Mouse (Mus musculus) thymus, adult 2 months (tissue): ENCODE results near the gene 0610037L13Rik.

Experiments
- CTCF ChIP-seq: fragments of 200-500 bp; IDR thresholded peaks from 2 replicates; pipeline ENCODE4 v1.5.1; 2012; ENCODE audit warnings: mild to moderate bottlenecking, control low read depth, low read length, moderate library complexity, borderline replicate concordance; ENCODE audit not compliant: control insufficient read depth, poor library complexity, insufficient read depth; ENCODE audit errors: extremely low read depth
- POLR2A ChIP-seq: fragments of 200-500 bp; IDR thresholded peaks from 2 replicates; pipeline ENCODE4 v1.6.1; 2012; ENCODE audit warnings: mild to moderate bottlenecking, low read length, control low read depth, moderate library complexity; ENCODE audit not compliant: control insufficient read depth, poor library complexity, insufficient read depth; ENCODE audit errors: extremely low read depth

- TF ChIP-seq CTCF (no peak), POLR2A (no peak)
Measured at GRCm38 (mm10) chr4:107928726-107929125, 39.1 kb downstream of the 0610037L13Rik start.
